Mouse (Mus musculus): ENCODE data around the gene Uts2.

- TF ChIP-seq CTCF (IDR thresholded peaks at IDR 0.05; ENCODE audit: low read depth) (no peak), EP300 (IDR thresholded peaks at IDR 0.05; ENCODE audit: low read depth) (no peak)
These were observed at the start of gene Uts2 for GRCm38 (mm10) chr4:150996797-150997196.

All from liver, postnatal 0 days (tissue).